Mouse (Mus musculus) heart, adult 11 months (tissue): Measurements from ENCODE around the gene Smurf2.
"Not testable (repeated sequence)": the region's sequence is repeated elsewhere in the genome, so short reads cannot be mapped to it uniquely, and the experiment has no call there.

Source experiments
- DNase-seq: peaks from one replicate; pipeline ENCODE4 v3.0.0; 2022

Gene Smurf2

GRCm38 (mm10) chr11:106807442-106807841, 113.1 kb downstream of the Smurf2 start:
- not testable (repeated sequence) for DNase-seq

- DNase-seq, result no peak
These were observed 118.4 kb downstream of the Smurf2 start for GRCm38 (mm10) chr11:106802069-106802627.

- DNase-seq, result peak; percentile 91
These were observed 124.8 kb downstream of the Smurf2 start for GRCm38 (mm10) chr11:106795679-106796078.

DNA sequence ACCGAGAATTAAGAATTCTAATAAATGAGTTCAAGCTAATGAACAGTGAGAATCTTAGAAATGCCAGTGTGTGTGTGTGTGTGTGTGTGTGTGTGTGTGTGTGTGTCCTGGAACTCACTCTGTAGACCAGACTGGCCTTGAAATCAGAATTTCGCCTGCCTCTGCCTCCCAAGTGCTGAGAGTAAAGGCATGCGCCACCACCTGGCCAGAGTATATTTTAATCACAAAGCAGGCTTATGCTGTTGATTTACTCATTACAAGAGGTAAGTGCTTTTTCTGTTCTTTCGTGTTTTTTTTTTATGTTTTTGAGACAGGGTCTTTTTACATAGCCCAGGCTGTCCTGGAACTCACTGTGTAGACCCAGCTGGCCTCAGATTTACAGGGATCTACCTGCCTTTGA, 126.7 kb downstream of the Smurf2 start:
- DNase-seq, result no peak

DNA sequence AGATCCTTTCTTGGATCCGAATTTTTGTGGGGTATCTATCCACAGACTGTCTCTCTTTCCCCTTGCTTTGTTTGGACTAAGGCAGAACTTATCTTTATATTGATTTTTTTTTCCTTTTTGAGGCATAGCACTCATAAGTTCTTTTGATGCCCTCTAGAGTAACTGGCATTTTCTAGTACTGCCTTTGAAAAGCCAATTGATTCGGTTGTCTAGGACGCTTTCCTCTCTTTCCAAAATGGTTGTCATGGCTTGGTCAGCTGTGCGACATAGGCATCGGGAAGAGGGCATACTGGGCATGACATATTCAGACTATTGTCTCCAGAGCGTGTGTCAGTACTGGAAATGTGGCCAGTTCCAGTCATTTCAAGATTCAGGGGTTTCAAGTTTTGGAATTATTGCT, 130.9 kb downstream of the Smurf2 start:
- DNase-seq, result no peak

DNA sequence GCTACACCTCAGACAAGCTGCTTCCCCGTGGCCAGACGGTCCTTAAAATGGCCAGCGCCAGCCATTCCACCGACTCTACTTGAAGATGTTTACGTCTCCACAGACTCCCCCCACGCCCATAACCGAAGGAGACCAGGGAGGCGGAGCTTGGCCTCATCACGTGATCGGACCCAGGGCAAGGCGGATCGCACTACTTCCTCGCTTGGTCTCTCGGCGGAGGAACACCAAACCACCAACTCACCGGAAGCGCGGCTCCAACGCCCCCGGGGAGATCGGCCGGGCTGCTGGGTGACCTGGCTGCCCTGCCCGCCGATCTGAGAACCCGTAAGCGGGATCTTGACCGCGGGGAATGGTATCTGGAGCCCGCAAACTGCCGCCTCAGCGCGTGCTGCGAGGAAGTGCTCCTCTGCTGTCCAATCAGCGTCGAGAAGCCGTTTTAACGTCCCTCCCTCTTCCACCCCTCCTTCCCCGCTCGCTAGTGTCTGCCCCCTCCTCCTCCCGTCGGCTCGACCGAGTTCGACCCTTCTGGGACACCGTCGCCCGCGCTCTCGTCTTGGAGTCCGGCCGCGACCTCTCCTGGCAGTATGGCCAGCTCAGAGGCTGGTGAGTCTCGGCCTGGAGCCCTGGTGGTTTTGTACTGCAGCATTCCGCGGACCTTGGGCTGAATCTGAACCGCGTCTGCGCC, 131.6 kb downstream of the Smurf2 start, which contains the start of the genes Ddx5 and Cep95:
TSS of gene Ddx5 (minus strand) at position 411 of the 685 bp plus-strand sequence.
TSS of gene Cep95 (plus strand) at position 478 of the 685 bp plus-strand sequence.
- DNase-seq, result peak; percentile 100

GRCm38 (mm10) chr11:106788026-106788774, 132.3 kb downstream of the Smurf2 start:
- peak; percentile 100 for DNase-seq

DNA sequence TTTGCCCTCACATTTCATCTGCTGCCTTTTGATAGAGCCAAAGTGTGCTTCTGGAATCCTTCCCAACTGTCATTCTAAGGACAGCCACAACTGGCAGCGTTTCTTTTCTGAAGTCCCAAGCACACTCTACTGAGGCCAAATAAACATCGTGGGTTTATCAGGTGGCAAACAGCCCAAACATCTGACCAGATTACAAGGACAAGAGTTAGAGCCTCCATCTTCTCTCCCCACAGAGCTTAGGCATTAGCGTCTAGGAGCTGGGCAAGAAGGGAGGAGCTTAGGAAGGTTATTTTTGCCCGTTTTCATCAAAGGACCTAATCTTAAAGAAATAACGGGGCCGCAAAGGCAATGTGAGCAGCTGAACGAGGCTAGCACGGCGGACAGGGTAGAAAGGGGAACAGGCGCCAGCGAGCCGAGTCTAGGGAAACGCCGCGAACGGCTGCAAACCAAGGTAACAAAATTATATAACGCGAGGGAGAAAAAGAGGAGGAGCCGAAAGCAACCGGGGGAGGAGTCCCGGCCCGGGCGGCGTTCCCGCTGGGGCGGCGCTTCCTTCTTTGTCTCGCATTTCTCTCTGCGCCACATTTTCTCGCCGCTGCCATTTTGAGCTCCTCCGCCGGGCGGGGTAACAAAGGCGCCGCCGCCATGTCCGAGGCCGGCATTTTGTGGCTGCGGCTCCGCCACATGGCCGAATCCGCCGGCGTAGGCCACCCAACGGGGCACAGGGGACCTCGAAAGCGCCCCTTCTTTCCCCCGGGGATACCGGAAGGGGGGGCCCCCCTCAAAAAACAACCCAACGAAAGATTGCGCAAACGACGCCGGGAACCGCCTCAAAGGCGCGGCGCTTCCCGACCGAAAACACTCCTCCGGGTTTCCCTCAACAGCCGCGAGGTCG, 133.1 kb downstream of the Smurf2 start:
- DNase-seq, result peak; percentile 99

- no peak for DNase-seq
These were observed 135.5 kb downstream of the Smurf2 start for GRCm38 (mm10) chr11:106785043-106785442.

DNA sequence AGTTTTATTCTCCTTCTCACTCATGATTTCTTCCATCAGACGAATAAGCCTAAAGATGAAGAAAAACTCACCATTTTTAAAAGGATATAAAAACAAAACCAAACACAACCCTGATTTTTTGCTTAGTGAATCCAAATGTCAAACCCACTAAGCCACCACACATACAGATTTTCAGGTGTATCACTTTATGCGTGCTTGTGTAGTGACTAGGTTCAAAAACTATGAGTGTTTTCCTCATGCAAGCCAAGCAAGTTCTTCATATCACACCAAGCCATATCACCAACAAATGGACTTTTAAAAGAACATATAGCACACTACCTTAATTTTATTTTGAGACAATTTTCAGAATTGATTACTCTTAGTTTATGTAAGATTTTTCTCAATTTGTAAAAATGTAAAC, 136.0 kb downstream of the Smurf2 start:
- no peak for DNase-seq

DNA sequence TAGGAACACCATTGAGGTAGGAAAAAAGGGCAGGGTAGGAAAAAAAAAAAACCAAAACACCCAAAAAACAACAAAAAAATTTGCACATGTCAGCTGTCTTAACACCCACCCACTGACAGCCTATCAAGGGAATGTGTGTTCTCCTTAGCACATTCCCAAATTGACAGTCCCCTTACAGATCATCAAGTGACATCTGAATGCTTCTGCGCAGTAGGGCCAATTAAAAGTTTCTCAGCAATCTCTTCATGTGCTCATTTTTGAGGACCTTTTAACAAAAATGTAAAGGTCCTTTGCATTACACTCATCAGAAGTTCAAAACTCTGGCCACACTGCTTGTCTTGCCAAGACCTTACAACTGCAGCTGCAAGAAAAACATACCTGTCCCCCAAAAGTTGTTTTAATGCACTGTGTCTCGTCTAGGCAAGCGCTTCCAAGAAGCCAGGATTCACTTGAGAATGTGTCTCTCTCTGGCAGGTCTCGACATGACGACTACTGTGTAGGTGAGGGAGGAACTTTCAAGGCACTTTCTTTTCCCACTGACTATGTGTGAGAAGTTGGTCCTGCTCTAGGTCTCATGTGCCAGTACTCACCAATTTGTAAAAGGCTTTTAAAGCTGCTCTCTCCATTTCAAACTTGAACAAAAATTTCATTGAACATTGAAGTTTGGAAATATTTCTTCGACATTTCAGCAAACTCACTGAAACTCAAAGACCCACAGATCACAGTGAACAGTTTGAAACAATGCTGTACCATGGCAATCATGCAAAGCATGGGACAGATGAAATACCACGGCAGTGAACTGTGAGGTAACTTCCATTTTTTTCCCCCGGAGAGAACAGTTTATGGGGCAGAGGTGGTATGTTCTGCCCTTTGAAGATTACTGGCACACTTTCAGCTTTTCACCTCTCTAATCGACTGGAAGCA, 137.4 kb downstream of the Smurf2 start:
- no peak for DNase-seq

- DNase-seq, result not testable (repeated sequence)
These were observed 138.2 kb downstream of the Smurf2 start for GRCm38 (mm10) chr11:106782271-106782670.

- no peak for DNase-seq
These were observed 139.8 kb downstream of the Smurf2 start for GRCm38 (mm10) chr11:106780590-106781220.

- DNase-seq, result no peak
These were observed 140.5 kb downstream of the Smurf2 start for GRCm38 (mm10) chr11:106780089-106780425.

- peak; percentile 99 for DNase-seq
These were observed 141.0 kb downstream of the Smurf2 start, which contains the start of gene Polg2 for GRCm38 (mm10) chr11:106779388-106780088. TSS of gene Polg2 (minus strand) at chr11:106779537.

DNA sequence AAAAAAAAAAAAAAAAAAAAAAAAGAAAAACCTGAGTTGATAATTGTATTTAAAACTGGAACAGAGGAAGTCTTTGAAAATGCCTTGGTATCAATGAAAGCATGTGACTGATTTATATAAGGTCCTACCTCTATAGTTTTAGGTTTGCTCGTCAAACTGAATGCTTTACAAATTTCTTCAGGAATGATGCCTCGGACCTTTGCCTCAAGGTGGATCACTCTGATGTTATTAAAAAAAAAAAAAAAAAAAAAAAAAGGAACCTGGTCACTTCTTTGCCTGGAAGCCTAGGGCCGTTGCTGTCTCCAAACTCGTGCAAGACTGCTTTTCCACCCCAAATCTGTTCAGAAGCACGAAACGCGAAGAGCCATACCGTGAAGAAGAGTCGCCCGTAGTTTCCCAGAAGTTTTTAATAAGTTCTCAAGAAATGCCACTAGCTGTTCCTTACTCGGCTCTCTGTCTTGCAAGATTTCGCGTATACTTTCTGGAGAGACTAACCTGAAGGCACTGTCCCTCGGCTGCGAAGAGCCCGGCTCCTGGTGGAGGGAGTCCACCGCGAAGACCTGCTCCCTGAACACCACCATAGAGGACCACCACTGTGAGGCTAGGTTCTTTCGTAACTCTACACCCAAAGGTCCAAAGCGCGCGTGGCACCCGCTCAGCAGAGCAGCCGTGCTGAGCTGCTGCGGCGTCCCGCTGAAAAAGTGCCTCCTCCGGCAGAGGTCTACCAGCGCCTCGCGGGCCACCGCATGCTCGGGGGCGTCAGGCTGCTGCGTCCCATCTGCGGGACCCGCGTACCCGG, 141.7 kb downstream of the Smurf2 start:
- no peak for DNase-seq

- DNase-seq, result no peak
These were observed 142.4 kb downstream of the Smurf2 start for GRCm38 (mm10) chr11:106778132-106778531.

DNA sequence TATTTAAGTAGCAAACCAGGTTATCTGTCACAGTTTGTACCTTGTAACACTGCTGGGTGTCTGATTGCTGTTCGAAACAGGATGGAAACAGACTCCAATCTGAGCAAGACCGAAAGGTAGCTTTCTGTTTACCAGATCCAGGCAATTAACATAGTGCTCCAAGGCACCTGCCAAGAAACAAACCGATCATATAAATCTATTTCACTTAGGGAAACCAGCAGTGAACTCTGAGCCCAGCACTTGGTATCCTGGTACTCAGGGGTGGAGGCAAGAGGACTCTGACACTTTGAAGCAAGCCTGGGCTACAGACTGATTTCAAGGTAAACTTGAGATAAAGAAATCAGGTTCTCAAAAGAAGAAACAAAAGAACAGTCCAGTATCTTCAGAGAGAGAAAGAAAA, 143.1 kb downstream of the Smurf2 start:
- no peak for DNase-seq

DNA sequence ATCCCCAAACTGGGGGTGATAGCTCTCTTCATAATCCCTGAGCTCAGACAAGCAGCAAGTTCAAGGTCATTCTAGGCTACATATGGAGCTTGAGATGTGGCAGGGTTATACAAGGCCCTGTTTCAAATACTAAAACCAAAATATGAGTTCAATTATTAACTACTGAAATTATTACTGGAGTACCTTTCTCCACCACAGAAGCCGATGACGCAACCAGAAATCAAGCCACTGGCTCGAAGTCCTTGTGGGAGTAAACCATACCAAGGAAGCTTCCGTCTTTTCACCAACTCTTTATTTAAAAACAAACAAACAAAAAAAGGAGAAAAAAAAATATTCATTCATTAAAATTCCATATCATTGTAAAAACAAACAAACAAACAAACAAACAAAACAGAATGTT, 143.6 kb downstream of the Smurf2 start:
- DNase-seq, result no peak

DNA sequence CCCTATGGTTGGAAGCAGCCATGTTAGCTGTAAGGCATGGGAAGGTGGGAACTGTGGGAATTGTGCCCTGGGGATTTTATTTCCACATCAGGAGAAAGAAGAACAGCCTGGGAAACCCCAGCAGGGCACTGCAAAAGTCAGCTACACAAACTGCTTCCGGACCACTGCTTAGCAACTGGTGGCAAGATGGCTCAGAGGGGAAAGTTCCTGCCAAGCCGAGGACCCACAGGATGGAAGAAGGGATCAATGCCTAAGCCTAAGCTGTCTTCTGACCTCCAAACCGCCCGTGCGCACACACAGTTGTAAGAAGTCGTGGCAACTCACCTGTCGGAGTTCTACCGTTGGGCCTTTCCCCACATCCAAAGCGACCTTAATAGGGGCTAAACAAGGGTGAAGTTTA, 147.5 kb downstream of the Smurf2 start:
- DNase-seq, result peak; percentile 83
